Mouse (Mus musculus) left cerebral cortex, postnatal 25 days (tissue): ENCODE measurements around the gene Slc35g3. TPM values are rescaled to one million over a fixed set of nuclear protein-coding genes. Genes with fewer than 3 reads are reported as not detected.

Experiments used
- DNase-seq, 2 experiments: peaks; one replicate each; pipeline ENCODE4 v3.0.0; 2022; ENCODE audit warnings: low spot score in 2 of 2, mixed read lengths in 1 of 2
- intact Hi-C: fragments of 180-260 bp; cut with DNase I; formaldehyde crosslinking; loops from one replicate; pipeline ENCODE4 v1.15.1; 2025
- total RNA-seq, 2 experiments: library from RNA; stranded (reverse); gene quantifications; 2 replicates each; pipeline ENCODE4 v1.2.3; 2021

Gene Slc35g3
- total RNA-seq, 2 experiments from 2014 or later = not detected

GRCm38 (mm10) chr11:69712954-69713672 lies 48.7 kb downstream of the Slc35g3 start:
- intact Hi-C loops = no loop called here

GRCm38 (mm10) chr11:69711082-69711481 lies 50.7 kb downstream of the Slc35g3 start:
- intact Hi-C loops = no loop called here
- DNase-seq = no peak

More at GRCm38 (mm10) chr11:69712954-69713672, 48.7 kb downstream of the Slc35g3 start:
- DNase-seq = no peak

DNA sequence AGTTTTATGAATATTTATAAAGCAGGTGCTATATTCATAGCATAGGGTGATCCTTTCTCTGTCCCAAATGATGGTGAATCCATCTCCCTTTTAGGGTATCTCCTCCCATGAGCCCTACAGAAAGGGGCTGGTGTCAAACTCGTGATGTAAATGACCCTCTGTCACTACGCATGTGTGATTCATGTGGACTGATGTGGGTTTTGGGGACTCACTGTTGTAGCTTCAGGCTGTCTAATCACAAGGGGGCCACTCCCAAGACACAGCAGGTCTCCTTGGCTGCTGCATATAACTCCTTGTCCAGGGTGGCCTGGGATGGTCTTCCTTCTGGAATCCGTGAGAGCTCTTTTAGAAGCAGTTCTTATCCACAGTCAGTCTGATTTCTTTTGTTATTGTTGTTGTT lies 51.3 kb downstream of the Slc35g3 start:
- intact Hi-C loops = no loop called here
- DNase-seq = no peak

Other genes starting within 250 kb of the Slc35g3 start
- 1 to 10 TPM; 3.0 to 3.6 TPM for gene Dnah2, start 212.9 kb downstream of the Slc35g3 start, total RNA-seq
- gene Efnb3, start 201.8 kb downstream of the Slc35g3 start, total RNA-seq = 10 to 100 TPM; 57.5 to 60.4 TPM
- gene Wrap53, start 181.7 kb downstream of the Slc35g3 start, total RNA-seq = 10 to 100 TPM; 10.1 to 10.4 TPM
- gene Trp53, start 181.6 kb downstream of the Slc35g3 start, total RNA-seq = 10 to 100 TPM; 18.7 to 21.1 TPM
- gene Atp1b2, start 156.0 kb downstream of the Slc35g3 start, total RNA-seq = 100 to 1,000 TPM; 403 to 438 TPM
- gene Shbg, start 144.1 kb downstream of the Slc35g3 start, total RNA-seq = not detected
- gene Sat2, start 139.9 kb downstream of the Slc35g3 start, total RNA-seq = 1 to 10 TPM; 7.4 to 7.7 TPM
- gene Fxr2, start 129.0 kb downstream of the Slc35g3 start, total RNA-seq = 100 to 1,000 TPM; 122 to 133 TPM
- not detected for gene Sox15, start 106.7 kb downstream of the Slc35g3 start, total RNA-seq
- gene Mpdu1, start 99.3 kb downstream of the Slc35g3 start, total RNA-seq = 10 to 100 TPM; 59.1 to 59.7 TPM
- gene Cd68, start 95.8 kb downstream of the Slc35g3 start, total RNA-seq = 10 to 100 TPM; 17.5 to 19.6 TPM
- 100 to 1,000 TPM; 323 to 328 TPM for gene Eif4a1, start 89.5 kb downstream of the Slc35g3 start, total RNA-seq
- 10 to 100 TPM; 94.3 to 97.5 TPM for gene Senp3, start 79.9 kb downstream of the Slc35g3 start, total RNA-seq
- 1 to 10 TPM; 2.0 to 2.7 TPM for gene Tnfsf13, start 76.2 kb downstream of the Slc35g3 start, total RNA-seq
- gene Tnfsf12, start 66.1 kb downstream of the Slc35g3 start, total RNA-seq = 1 to 10 TPM; 8.6 to 8.9 TPM
- gene Tnfsfm13, start 65.9 kb downstream of the Slc35g3 start, total RNA-seq = 1 to 10 TPM; 1.9 to 2.2 TPM
- 10 to 100 TPM; 53.3 to 53.6 TPM for gene Polr2a, start 3.3 kb downstream of the Slc35g3 start, total RNA-seq
- gene Zbtb4, start 3.9 kb upstream of the Slc35g3 start, total RNA-seq = 100 to 1,000 TPM; 110 to 114 TPM
- gene Chrnb1, start 34.0 kb upstream of the Slc35g3 start, total RNA-seq = 1 to 10 TPM; 1.3 to 2.0 TPM
- 10 to 100 TPM; 14.9 to 17.2 TPM for gene Fgf11, start 39.9 kb upstream of the Slc35g3 start, total RNA-seq
- gene Tmem102, start 43.7 kb upstream of the Slc35g3 start, total RNA-seq = not detected
- gene Gm39566, start 53.3 kb upstream of the Slc35g3 start, total RNA-seq = not detected
- not detected for gene Spem2, start 56.5 kb upstream of the Slc35g3 start, total RNA-seq
- under 1 TPM in 1 of 2 experiments, not detected in 1; 0.43 TPM for gene Spem1, start 60.2 kb upstream of the Slc35g3 start, total RNA-seq
- gene Nlgn2, start 75.8 kb upstream of the Slc35g3 start, total RNA-seq = 100 to 1,000 TPM; 233 to 248 TPM
- 100 to 1,000 TPM; 129 to 134 TPM for gene Tmem256, start 76.5 kb upstream of the Slc35g3 start, total RNA-seq
- 10 to 100 TPM; 15.6 to 19.2 TPM for gene Plscr3, start 84.4 kb upstream of the Slc35g3 start, total RNA-seq
- gene Tnk1, start 96.8 kb upstream of the Slc35g3 start, total RNA-seq = under 1 TPM in 1 of 2 experiments, not detected in 1; 0.27 TPM
- not detected for gene Tmem95, start 116.0 kb upstream of the Slc35g3 start, total RNA-seq
- gene Kctd11, start 119.4 kb upstream of the Slc35g3 start, total RNA-seq = 1 to 10 TPM; 1.1 to 1.2 TPM
- gene Acap1, start 133.6 kb upstream of the Slc35g3 start, total RNA-seq = not detected
- gene 2810408A11Rik, start 139.0 kb upstream of the Slc35g3 start, total RNA-seq = under 1 TPM; 0.55 to 0.60 TPM
- 100 to 1,000 TPM; 113 to 117 TPM for gene Neurl4, start 139.1 kb upstream of the Slc35g3 start, total RNA-seq
- 10 to 100 TPM; 26.9 to 33.2 TPM for gene Gps2, start 151.9 kb upstream of the Slc35g3 start, total RNA-seq
- gene Eif5a, start 160.0 kb upstream of the Slc35g3 start, total RNA-seq = 100 to 1,000 TPM; 425 to 450 TPM
- gene Ybx2, start 173.8 kb upstream of the Slc35g3 start, total RNA-seq = 10 to 100 TPM in 1 of 2 experiments, 1 to 10 TPM in 1; 6.1 to 10.7 TPM
- 1 to 10 TPM; 2.3 to 3.5 TPM for gene Slc2a4, start 186.2 kb upstream of the Slc35g3 start, total RNA-seq
- gene Cldn7, start 202.8 kb upstream of the Slc35g3 start, total RNA-seq = not detected
- gene Ctdnep1, start 219.2 kb upstream of the Slc35g3 start, total RNA-seq = 100 to 1,000 TPM; 117 to 129 TPM
- 100 to 1,000 TPM; 106 to 109 TPM for gene Elp5, start 220.5 kb upstream of the Slc35g3 start, total RNA-seq
- 100 to 1,000 TPM; 217 to 218 TPM for gene Gabarap, start 229.2 kb upstream of the Slc35g3 start, total RNA-seq
- gene Phf23, start 233.8 kb upstream of the Slc35g3 start, total RNA-seq = 10 to 100 TPM; 44.6 to 47.5 TPM
- gene Dvl2, start 238.6 kb upstream of the Slc35g3 start, total RNA-seq = 10 to 100 TPM; 26.1 to 32.2 TPM